Mouse (Mus musculus) embryonic facial prominence, embryonic 11.5 days (tissue): ENCODE data around the gene Cpz. TPM values are rescaled to one million over a fixed set of nuclear protein-coding genes. Genes with fewer than 3 reads are reported as not detected.

Experiments
- ATAC-seq: fragments of 200-750 bp; cut with Nextera tagmentation; replicated peaks from 2 replicates; pipeline ENCODE4 v1.8.0; 2017; ENCODE audit warnings: low read depth; ENCODE audit not compliant: insufficient number of reproducible peaks, low FRiP score, low TSS enrichment
- DNase-seq: peaks from one replicate; pipeline ENCODE4 v3.0.0-alpha.2; 2015; ENCODE audit warnings: low spot score
- H3K27ac ChIP-seq: fragments of 300-500 bp; sonication (generic); replicated peaks from 2 replicates; pipeline ENCODE4 v1.5.1; 2014; ENCODE audit warnings: mild to moderate bottlenecking, low read depth, low read length, control low read depth
- H3K27me3 ChIP-seq: fragments of 300-500 bp; sonication (generic); 2 replicates; pipeline ENCODE4 v1.6.1; 2014; ENCODE audit warnings: mild to moderate bottlenecking, low read length, moderate library complexity, mixed read lengths; ENCODE audit not compliant: control insufficient read depth, insufficient read depth
- H3K36me3 ChIP-seq: fragments of 300-500 bp; sonication (generic); replicated peaks from 2 replicates; pipeline ENCODE4 v1.6.1; 2014; ENCODE audit warnings: low read depth, mild to moderate bottlenecking, low read length, moderate library complexity, mixed read lengths; ENCODE audit not compliant: control insufficient read depth, insufficient read depth
- H3K4me1 ChIP-seq: fragments of 300-500 bp; sonication (generic); 2 replicates; pipeline ENCODE4 v1.6.1; 2014; ENCODE audit warnings: low read length, mixed read lengths; ENCODE audit not compliant: control insufficient read depth, insufficient read depth
- H3K4me2 ChIP-seq: fragments of 300-500 bp; sonication (generic); 2 replicates; pipeline ENCODE4 v1.6.1; 2014; ENCODE audit warnings: low read depth, mild to moderate bottlenecking, control low read depth, low read length, moderate library complexity
- H3K4me3 ChIP-seq: fragments of 300-500 bp; sonication (generic); 2 replicates; pipeline ENCODE4 v1.5.1; 2014; ENCODE audit warnings: low read depth, low read length, control low read depth
- H3K9ac ChIP-seq: fragments of 300-500 bp; sonication (generic); replicated peaks from 2 replicates; pipeline ENCODE4 v1.6.1; 2014; ENCODE audit warnings: mild to moderate bottlenecking, control low read depth, low read length
- H3K9me3 ChIP-seq: fragments of 300-500 bp; sonication (generic); replicated peaks from 2 replicates; pipeline ENCODE4 v1.6.1; 2016; ENCODE audit warnings: mild to moderate bottlenecking, low read length, inconsistent platforms, mixed read lengths; ENCODE audit not compliant: control insufficient read depth
- WGBS: fragments of 180-500 bp; shearing (Covaris S2); extraction: QIAGEN DNeasy Blood & Tissue Kit; methylation state at CpG from one replicate; pipeline ENCODE4 v1.1.7; 2014; 5-methylcytosine and 5-hydroxymethylcytosine counted together
- polyA plus RNA-seq: library from polyadenylated mRNA; unstranded; fragments of >200 nt; fragmentation: Nextera tagmentation; extraction: Ambion mirVana; gene quantifications from 2 replicates; pipeline ENCODE4 v1.2.1, GENCODE M21; 2014

The Cpz gene
- polyA plus RNA-seq, 1 experiment from 2014 or later = 3.6 TPM

GRCm38 (mm10) chr5:35559447-35559846, 33.9 kb upstream of the Cpz start:
- Histone ChIP-seq H3K9me3 (no peaks in the 10 kb centered on the region), H3K4me1 (no peaks in the 10 kb centered on the region), H3K4me3 (no peak overlapping the region), H3K4me2 (no peak overlapping the region), H3K27me3 (no peaks in the 10 kb centered on the region), H3K9ac (no peak overlapping the region), H3K36me3 (peaks cover 5% of the 10 kb centered on the region), H3K27ac (no peak overlapping the region)
- ATAC-seq (no peak), DNase-seq (no peak)
- 85% methylated on average over 8 of the region's 8 CpGs for WGBS

GRCm38 (mm10) chr5:35557946-35558621, 32.6 kb upstream of the Cpz start:
- WGBS = 63% methylated on average over 13 of the region's 13 CpGs
- H3K9ac ChIP-seq = no peak overlapping the region
- H3K27me3 ChIP-seq = no peaks in the 10 kb centered on the region
- H3K4me1 ChIP-seq = no peaks in the 10 kb centered on the region
- H3K4me3 ChIP-seq = no peak overlapping the region
- DNase-seq (peak; percentile 40), ATAC-seq (no peak)
- H3K4me2 ChIP-seq = no peak overlapping the region
- H3K27ac ChIP-seq = no peak overlapping the region
- no peaks in the 10 kb centered on the region for H3K9me3 ChIP-seq
- peaks cover 5% of the 10 kb centered on the region for H3K36me3 ChIP-seq

- no peak for DNase-seq
- Histone ChIP-seq H3K9me3 (no peaks in the 10 kb centered on the region), H3K36me3 (peaks cover 5% of the 10 kb centered on the region), H3K27me3 (no peaks in the 10 kb centered on the region), H3K27ac (no peak overlapping the region), H3K4me2 (no peak overlapping the region), H3K4me1 (no peaks in the 10 kb centered on the region), H3K9ac (no peak overlapping the region), H3K4me3 (no peak overlapping the region)
- ATAC-seq = no peak
- 88% methylated on average over 7 of the region's 7 CpGs for WGBS
Measured at GRCm38 (mm10) chr5:35556393-35556792, 30.9 kb upstream of the Cpz start.

- WGBS = 80% methylated on average over 4 of the region's 4 CpGs
- H3K9me3 ChIP-seq = no peaks in the 10 kb centered on the region
Measured at GRCm38 (mm10) chr5:35552838-35553539, 27.5 kb upstream of the Cpz start.

GRCm38 (mm10) chr5:35551855-35552837, 26.6 kb upstream of the Cpz start:
- no peak for DNase-seq
- ATAC-seq = no peak
- H3K9me3 ChIP-seq = no peaks in the 10 kb centered on the region
- no peaks in the 10 kb centered on the region for H3K36me3 ChIP-seq
- no peak overlapping the region for H3K27ac ChIP-seq
- no peak overlapping the region for H3K4me3 ChIP-seq
- no peaks in the 10 kb centered on the region for H3K4me1 ChIP-seq
- WGBS = 54% methylated on average over 7 of the region's 7 CpGs
- no peak overlapping the region for H3K4me2 ChIP-seq
- no peak overlapping the region for H3K9ac ChIP-seq
- no peaks in the 10 kb centered on the region for H3K27me3 ChIP-seq

More at GRCm38 (mm10) chr5:35552838-35553539, 27.5 kb upstream of the Cpz start:
- Histone ChIP-seq H3K36me3 (peaks cover 2% of the 10 kb centered on the region; the same call in 1 of the 2 replicates), H3K9ac (no peak overlapping the region), H3K4me3 (no peak overlapping the region), H3K4me2 (no peak overlapping the region), H3K27ac (no peak overlapping the region), H3K4me1 (no peaks in the 10 kb centered on the region), H3K27me3 (no peaks in the 10 kb centered on the region)
- ATAC-seq = no peak
- DNase-seq = no peak

- no peak for DNase-seq
- Histone ChIP-seq H3K36me3 (no peaks in the 10 kb centered on the region), H3K9ac (no peak overlapping the region), H3K4me1 (no peaks in the 10 kb centered on the region), H3K27ac (no peak overlapping the region), H3K27me3 (no peaks in the 10 kb centered on the region), H3K4me2 (no peak overlapping the region), H3K9me3 (no peaks in the 10 kb centered on the region), H3K4me3 (no peak overlapping the region)
- no peak for ATAC-seq
Measured at GRCm38 (mm10) chr5:35546127-35546526, 20.6 kb upstream of the Cpz start.

GRCm38 (mm10) chr5:35541059-35541790, 15.7 kb upstream of the Cpz start:
- H3K4me3 ChIP-seq = no peak overlapping the region

More at GRCm38 (mm10) chr5:35541059-35541790, 15.7 kb upstream of the Cpz start:
- no peaks in the 10 kb centered on the region for H3K27me3 ChIP-seq
- H3K4me1 ChIP-seq = no peaks in the 10 kb centered on the region
- no peak overlapping the region for H3K4me2 ChIP-seq
- H3K36me3 ChIP-seq = no peaks in the 10 kb centered on the region
- H3K9ac ChIP-seq = no peak overlapping the region
- DNase-seq (peak; percentile 78), ATAC-seq (peak; percentile 53; the same call in 1 of the 2 replicates)
- no peaks in the 10 kb centered on the region for H3K9me3 ChIP-seq
- 0 out of 2 replicates have a peak overlapping the region, but pooled peaks have one; percentile 65 for H3K27ac ChIP-seq
- 45% methylated on average over 4 of the region's 4 CpGs for WGBS
